Mouse (Mus musculus): Measurements from ENCODE around the gene Trappc3l.
"Not testable (repeated sequence)": the region's sequence is repeated elsewhere in the genome, so short reads cannot be mapped to it uniquely, and the experiment has no call there.

Trappc3l gene

DNA sequence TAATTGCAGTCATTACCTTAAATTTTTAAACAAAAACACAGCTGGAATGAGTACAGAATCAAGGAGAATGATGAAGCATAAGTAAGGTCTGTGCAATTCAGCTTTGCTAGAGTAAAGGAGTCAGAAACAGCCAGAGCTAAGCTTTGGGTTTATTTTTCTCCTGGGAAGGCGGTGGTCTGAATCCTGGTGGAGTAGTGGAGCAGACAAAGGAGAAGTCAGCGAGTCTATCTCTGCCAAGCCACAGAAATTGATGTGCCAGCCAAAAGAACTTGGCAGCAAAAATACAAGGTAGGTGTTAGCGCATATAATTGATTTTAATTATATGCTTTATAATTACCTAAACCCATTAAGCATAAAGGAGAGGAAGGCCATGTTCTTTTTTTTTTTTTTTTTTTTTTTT is at the start of gene Trappc3l:
Trappc3l (plus strand) TSS at position 197 of the 400 bp plus-strand sequence.
- DNase-seq (ENCODE audit: low read depth) = no peak

DNA sequence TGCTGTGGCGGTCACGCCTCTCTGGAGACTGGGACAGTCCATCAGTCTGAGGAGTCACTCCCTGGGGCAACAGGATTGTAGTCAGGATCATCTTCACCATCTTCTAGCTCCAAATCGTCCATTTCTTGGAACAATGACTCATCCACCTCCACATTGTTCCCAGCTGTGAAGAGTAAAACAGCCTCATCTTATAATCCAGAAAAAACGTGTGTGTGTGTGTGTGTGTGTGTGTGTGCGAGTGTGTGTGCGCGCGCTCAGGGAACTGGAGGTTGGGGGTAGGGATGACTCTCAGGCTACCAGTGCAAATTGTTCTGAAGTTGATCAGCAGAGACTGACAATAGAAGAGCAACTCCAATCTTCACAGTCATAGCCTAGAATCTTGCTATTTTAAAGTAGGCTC is 40.7 kb upstream of the Trappc3l start:
- DNase-seq (ENCODE audit: low read depth) = not testable (repeated sequence)

DNA sequence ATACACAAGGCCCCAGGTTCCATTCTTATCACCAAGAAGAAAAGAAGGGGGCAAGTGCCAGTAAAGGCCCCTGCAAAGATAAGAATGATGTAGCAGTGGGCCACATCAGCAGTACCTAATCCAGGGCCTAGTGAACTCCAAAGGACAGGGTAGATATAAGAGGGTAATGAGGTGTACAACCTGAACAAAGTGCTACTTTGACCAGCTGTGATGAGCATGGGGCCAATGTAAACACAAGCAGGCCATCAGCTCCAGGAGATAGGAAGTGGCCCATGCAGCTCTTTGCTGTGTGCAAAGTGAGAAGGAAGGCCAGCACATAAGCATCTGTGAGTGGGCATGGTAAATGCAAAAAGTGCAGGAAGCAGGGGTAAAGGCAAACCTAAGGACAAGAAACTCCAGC is 39.0 kb upstream of the Trappc3l start:
- DNase-seq (ENCODE audit: low read depth) = no peak

DNA sequence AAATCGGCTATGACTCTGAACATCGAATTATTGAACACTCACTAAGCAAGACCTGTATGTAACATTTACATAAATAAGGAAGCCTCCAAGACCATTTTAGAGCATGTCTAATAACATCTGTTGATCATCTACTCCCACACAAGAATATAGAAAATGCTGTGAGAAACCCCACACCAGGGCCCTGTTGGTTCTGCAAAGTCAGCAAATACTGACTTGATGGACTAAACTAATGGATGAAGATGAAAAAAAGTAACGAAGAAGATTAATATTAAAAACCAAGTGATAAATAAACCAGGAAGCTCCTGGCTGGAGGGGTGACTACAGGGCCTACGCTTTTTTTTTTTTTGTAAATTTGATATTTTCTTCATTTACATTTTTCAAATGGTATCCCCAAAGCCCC is 24.8 kb upstream of the Trappc3l start:
- no peak for DNase-seq (ENCODE audit: low read depth)

DNA sequence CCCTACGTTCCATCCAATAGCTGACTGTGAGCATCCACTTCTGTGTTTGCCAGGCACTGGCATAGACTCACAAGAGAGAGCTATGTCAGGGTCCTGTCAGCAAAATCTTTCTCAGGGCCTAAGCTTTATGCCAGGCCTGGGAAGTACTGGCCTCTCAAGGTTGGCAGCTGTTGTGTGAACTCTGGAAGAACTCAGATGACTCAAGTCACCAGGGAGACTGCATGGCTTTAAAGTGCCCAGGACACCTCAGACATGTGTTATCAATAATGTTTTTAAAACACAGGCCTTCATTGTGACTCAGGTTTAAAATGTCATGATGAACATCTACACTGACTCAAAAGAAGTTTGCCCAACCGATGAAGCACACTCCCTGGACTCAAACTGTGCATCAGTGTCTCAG is 24.2 kb upstream of the Trappc3l start:
- peak; percentile 39 for DNase-seq (ENCODE audit: low read depth)

DNA sequence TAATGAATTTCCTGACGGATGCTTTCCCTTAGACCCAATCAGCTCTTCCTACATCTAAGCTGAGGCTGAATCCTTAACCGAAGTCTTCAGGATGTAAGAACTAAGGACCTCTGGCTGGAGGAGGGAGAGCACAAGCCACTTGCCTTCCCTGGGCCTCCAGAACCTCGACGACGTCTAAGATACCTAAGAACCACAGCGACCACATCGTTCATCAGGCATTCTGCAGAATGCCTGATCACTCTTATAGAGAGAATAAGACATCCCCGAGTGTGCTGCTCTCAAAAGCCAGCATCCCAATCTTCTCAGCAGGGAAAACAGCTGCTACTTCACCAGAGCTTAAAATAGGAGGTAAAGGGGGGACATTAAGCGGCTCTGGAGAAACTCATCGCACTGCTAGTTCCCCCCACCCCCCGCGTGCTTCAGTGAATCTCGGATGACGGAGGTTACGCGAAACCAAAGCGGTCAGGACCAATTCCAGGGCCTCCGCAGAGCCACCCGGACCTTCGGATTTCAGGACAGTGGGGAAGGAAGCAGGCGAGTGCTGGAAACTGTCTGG is 18.6 kb upstream of the Trappc3l start:
- no peak for DNase-seq (ENCODE audit: low read depth)

DNA sequence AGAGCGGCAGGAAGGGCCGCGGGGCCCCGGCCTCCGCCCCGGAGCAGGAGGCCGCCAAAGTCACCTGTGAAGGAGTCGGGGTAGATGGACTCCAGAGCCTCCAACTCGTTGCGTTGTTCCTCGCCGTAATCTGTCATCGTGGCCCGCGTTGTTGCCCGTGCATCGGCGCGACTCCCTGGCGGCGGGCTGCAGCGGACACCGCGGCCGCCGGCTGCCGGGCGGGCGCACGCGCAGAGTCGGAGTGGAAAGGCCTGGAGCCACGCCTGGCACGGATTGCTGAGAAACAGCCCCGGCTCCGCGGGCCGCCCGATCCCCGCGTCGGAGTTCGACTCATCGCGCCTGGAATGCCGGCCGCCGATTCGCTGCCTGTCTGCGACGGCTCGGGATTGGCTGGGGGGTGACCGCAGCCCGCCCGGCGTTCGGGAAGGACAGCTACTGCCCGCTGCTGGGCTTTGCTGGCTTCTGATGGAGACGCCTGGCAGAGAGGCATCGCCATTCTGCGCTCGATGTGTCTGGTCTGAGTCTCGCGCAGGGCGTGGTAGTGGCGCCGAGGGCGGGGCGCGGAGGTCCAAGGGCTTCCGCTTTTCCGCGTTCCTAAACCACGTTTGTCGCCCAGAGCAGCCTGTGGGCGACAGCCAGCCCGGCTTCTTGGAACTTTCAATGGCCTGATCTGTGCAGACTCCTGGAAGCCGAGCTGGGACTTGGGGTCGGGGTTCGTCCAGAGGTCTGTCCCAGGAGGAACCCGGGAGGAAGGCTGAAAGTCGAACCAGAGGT is 17.9 kb upstream of the Trappc3l start, which contains the start of gene Rwdd1:
Rwdd1 (minus strand) TSS at position 323 of the 774 bp plus-strand sequence.
- DNase-seq (ENCODE audit: low read depth) = peak; percentile 97

DNA sequence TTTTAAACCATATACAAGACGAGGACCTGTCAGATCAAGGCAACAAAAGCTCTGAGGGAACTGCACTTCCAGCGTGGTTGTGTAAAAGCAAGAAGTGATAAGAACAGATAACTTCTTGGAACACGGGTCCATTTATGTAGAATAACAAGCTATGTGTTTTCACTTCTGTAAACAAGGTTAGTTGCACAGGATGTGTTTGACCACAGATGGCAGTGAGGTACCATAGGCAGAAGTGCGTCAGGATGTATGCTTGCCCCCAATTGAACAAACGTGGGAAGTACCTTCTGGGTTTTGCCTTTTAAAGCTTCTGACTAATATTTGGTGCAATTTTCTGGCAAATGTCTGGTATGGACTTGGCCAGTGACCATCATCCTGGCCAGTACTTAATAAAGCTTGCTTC is 7.1 kb upstream of the Trappc3l start:
- DNase-seq (ENCODE audit: low read depth) = no peak

DNA sequence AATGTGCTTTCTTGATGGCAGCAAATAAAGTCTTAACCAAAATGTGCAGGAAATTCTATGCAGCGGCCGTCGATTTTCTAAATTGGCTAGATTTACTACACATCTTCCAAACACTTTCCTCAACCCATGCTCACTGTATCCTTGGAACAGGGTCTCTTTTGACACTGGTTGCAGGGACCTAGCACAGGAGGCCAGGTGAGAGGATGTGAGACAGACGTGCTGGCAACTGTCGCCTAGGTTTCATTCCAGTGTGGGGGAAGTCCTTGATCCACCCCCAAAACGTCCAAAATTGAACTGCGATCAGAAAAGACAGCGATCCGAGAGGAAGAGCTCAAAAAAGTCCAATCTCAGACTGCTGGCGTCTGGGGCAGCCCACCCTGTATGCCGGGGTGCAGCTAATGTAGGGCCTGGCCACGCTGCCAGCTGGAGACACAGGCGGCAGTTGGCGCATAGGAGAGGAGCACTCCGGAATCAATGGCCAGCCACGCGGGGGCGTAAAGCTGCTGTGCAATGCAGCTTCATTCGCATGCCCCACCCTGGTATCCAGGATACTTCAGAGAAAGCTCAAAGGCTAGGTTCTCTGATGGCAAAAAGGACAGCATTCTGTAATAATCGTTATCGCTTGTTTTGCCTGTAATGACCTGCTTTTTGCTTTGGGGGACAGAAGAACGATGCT is 3.6 kb upstream of the Trappc3l start:
- DNase-seq (ENCODE audit: low read depth) = peak; percentile 49

DNA sequence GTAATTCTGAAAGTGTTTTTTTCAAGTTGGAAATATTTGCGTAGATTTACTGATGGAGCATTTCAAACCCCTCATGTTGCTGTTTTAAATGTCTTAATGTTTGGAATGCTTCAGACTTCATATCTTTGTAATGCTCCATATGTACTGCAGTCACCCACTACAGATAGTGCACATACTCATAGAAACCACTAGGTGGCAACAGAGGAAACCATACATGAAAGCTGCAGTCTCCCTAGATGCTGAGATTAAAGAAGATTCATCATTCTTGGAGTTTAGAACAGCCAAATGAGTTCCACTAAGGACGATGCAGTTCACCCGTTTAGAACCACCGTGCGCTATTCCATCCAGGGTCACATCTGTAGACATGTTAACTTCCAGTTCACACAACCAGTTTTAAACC is 810 bp upstream of the Trappc3l start:
- no peak for DNase-seq (ENCODE audit: low read depth)

DNA sequence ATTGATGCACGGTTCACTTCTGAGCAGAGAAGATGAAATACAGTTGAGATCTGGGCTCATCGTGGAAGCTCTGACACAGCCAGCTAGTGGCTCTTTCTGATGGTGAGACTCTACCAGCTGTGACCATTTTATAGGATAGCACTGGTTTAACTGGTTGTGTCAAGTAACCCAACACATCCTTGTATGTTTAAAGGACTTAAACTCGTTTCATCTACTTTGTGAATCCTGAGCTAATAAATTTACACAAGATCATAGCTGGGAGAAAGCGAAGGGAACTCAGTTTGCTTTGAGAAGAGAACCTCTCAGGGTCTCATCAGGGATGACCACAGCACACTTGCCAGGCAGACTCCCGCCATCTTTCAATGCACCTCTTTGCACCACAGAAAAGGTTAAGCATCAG is 6.8 kb downstream of the Trappc3l start, which contains the start of gene Calhm4:
Calhm4 (minus strand) TSS at position 101 of the 400 bp plus-strand sequence.
- DNase-seq (ENCODE audit: low read depth) = no peak

DNA sequence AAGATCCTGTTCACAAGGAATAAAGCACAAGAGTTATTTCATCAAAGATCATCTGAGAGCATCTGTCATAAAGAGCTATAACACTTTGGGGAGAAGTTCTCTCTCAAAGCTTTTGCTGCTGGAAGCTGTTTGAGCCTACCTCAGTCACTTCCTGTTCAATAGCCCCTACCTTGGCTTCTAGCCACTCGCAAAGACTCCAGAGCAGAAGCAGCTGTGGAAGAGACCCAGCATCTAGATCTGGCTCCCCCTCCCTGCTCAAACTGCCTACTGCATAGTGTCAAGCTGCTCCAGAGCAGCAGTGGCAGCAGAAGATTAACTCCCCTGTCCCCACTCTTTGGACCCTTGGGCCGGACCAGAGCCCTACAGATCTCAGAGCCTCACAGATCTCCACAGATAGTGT is 16.6 kb downstream of the Trappc3l start:
- DNase-seq (ENCODE audit: low read depth) = no peak

DNA sequence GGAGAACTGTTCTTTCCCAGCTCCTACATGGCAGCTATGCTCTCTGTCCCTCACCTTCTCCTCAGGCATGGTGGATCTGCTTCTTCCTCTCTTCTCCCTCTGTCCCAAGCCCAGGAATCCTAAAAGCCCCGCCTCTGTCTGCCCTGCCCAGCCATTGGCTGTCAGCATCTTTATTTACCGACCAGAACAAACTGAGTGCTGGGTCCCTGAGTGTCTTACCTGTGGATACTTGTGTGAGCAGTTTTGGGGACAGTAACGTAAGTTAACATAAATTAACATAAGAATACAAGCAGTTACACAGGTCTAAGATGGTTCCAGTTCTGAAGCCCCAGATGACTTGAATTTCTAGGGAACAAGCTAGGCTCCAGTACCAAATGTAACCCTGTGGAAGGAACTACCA is 29.2 kb downstream of the Trappc3l start:
- DNase-seq (ENCODE audit: low read depth) = no peak

DNA sequence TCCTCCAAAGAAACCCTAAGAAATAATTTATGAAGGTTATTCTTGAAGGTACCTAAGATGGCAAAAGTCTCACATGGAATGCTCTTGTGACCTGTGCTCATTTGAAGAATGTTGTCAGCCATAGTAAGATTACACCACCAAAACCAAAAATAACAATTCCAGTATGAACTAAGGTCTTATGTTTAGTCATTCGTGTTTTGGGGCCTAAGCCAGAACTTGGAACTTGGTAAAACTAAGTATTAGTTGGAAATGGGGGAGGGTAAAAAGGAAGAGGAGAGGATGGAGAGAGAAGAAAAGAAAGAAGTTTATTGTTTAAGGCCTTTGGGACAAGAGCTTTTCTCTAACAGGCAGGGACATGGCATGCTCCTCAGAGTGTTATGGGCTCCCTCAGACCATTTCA is 32.2 kb downstream of the Trappc3l start:
- peak; percentile 36 for DNase-seq (ENCODE audit: low read depth)

DNA sequence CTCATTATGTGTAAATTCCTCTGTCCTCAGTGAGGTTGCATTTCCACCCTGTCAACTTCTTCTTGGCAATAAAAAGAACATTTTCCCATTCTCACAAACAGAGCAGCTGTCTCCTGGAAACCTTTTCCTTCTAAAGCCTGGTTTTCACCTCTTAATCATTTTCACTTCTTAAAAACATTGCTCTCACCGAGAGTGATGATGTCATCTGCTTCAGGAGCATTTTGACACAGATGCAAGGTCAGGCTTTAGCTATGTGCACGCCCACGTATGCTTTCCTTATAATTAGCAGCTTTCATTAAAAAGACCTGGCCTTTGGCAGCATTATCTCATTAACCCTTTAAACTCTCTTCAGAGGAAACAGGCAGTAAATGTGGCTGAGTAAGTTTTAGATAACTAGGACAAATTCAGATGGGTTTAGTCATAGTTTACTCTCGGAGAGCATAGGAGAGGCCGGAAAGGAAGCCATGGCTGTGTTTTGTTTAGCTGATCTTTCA is 33.6 kb downstream of the Trappc3l start:
- DNase-seq (ENCODE audit: low read depth) = peak; percentile 40

DNA sequence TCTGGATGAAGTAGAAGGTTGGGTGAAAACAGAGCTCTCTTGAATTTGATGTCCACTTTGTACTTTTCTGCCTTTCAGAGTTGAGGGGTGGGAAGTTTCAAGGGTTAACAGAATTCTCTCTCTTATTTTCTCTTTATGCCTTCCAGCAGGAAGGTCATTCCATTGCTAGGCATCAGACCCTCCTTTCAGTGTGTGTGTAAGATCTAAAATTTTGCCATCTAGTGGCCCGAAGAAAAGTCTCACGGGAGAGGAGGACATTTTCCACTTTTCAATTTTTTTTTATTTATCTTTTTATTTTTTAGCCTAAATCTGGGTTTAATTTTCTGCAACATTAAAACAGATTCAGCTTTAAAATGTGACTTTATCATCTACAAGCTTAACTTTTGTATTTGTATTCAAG is 34.3 kb downstream of the Trappc3l start:
- DNase-seq (ENCODE audit: low read depth) = no peak

DNA sequence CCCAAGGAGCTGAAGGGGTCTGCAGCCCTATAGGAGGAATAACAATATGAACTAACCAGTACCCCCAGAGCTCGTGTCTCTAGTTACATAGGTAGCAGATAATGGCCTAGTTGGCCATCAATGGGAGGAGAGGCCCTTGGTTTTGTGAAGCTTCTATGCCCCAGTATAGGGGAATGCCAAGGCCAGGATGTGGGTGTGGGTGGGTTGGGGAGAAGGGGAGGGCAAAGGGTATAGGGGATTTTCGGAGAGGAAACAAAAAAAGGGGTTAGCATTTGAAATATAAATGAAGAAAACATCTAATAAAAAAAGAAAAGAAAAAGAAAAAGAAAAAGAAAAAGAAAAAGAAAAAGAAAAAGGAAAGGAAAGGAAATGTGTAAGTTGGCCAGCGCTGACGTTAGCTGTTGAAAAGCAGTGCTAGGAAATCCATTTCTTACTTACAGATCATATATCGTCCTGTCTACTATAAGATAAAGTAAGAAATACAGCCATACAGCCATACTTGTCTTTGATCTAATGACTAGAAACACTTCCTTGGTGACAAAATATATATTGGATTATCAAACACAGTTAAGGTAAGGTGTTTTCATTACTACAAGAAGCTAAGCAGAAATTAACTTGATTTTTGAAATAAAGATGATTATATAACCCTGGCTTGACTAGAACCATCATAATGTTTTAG is 37.3 kb downstream of the Trappc3l start:
- no peak for DNase-seq (ENCODE audit: low read depth)

DNA sequence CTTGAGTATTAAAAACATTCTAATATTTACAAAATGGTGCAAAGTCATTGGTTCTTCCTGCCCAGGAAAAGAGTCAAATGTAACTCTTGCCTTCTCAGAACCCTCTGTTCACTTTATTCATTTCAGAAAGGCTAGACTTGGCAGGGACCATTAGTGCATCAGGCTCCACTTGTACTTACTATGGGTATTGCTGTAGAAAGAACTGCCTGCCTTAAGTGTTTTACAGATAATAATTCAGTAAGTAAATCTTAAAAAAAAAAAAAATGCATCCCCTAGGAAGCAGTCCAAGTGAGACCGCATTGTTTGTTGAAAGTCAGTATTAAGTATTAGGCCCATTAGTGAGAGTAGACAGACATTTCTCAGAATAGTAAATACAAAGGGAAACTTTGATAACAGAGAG is 49.1 kb downstream of the Trappc3l start:
- no peak for DNase-seq (ENCODE audit: low read depth)

DNA sequence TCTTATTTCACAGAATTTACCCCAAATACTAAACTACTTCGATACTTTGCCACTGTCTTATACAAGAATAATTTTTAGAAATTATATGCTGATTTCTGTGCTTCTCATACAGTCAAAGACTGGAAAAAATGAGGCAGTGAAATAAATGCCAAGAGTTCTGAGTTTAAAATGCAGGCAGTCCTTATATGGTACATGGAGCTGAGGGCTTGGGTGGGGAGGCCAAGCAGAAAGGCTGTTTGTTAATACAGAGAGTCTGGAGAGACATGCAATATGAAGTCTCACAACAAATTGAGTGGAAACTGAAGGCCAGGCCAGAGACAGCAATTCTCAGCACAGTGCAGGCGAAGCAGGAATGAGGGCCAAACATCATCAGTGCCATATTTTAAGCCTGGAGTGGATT is 51.1 kb downstream of the Trappc3l start:
- DNase-seq (ENCODE audit: low read depth) = no peak

DNA sequence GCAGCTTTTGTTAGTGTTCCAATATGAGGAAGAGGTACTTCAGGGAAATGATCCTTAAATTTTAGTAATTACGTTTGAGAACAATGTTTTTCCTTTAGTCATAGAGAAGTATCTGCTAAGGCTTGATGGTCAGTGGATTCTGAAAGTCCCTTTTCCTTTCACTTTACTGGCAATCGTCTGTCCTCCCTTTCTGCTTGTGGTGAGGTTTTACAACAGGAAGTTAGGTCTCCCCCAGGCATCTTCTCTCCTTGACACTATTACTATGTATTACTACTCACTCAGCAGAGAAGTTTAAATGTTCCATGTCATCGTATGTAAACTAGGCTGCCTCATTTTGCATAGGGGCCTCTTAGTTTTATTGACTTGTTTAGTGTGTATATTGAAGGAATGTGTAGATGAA is 52.1 kb downstream of the Trappc3l start:
- DNase-seq (ENCODE audit: low read depth) = no peak

DNA sequence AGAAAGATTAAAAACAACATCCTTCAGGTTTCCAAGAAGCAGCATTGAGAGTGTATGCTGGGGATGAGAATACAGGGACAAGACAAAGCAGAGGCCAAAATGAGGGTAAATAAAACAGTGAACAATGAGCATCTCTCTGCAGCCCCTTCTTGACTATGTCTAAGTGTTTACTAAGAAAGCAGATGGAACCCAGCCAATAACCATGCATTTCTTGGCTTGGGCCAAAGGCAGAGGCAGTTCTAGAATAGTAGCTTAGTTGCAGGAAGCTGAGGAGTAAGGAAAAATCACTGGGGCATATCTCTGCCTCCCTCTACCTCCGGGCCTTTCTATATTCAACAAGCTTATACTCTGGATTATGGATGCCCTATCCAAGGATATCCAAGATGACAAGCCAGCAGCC is 53.1 kb downstream of the Trappc3l start:
- no peak for DNase-seq (ENCODE audit: low read depth)

DNA sequence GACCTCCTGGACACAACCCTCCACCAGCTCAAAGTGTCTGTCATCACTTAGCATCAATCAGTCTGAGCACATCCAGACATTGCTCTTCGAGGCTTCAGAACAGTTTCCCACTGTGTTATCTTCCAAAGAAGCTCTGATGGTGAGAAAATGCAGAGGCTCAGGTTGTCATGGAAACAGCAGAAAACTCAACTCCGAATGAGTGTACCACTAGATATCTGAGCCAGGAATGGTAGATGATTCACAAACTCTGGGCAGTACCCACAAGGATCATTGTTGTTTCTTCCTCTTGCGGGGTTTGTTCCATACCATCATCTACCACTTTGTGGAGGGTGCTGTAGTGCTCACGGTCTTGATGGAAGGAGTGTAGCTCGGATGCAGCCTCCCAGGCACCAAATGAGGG is 54.5 kb downstream of the Trappc3l start:
- no peak for DNase-seq (ENCODE audit: low read depth)

DNA sequence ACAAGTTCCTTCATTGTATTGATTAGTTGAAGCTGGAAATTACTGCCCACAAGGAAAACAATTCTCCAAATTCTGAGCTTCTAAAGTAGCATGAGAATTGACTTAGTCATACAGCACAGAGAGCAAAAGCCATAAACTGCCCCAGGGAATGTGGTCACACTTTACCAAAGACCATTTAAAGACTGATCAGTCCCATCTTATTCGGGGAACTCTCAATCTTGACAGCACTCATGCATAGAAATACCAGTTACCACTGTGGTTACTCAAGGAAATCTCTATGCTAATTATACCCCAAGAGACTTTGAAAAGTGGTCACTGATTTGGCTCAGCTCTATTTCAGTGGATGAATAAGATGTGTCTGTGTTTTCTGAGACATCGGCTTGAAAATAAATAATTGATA is 57.8 kb downstream of the Trappc3l start:
- DNase-seq (ENCODE audit: low read depth) = no peak
